Mouse (Mus musculus): ENCODE results near the gene C2cd2l.

GRCm38 (mm10) chr9:44317452-44317851 is 2.6 kb downstream of the C2cd2l start:
- TF ChIP-seq CTCF (IDR thresholded peaks at IDR 0.05; ENCODE audit: control insufficient read depth, insufficient read depth, insufficient replicate concordance, low read depth, low read length): no peak
- TF ChIP-seq POLR2A (IDR thresholded peaks at IDR 0.05; ENCODE audit: control insufficient read depth, low read depth, low read length): no peak
